Mouse (Mus musculus) hindbrain, postnatal 0 days (tissue): ENCODE results near the gene Rad9a. TPM values are rescaled to one million over a fixed set of nuclear protein-coding genes. Genes with fewer than 3 reads are reported as not detected.

Experiments
- ATAC-seq: fragments of 200-750 bp; cut with Nextera tagmentation; 2 replicates; pipeline ENCODE4 v1.8.0; 2017; ENCODE audit warnings: mild to moderate bottlenecking, moderate TSS enrichment, moderate library complexity
- DNase-seq: peaks from one replicate; pipeline ENCODE4 v3.0.0-alpha.2; 2015; ENCODE audit warnings: low spot score
- H3K27ac ChIP-seq: fragments of 300-500 bp; sonication (generic); 2 replicates; pipeline ENCODE4 v1.5.1; 2014; ENCODE audit warnings: mild to moderate bottlenecking
- H3K27me3 ChIP-seq: fragments of 300-500 bp; sonication (generic); 2 replicates; pipeline ENCODE4 v1.6.1; 2014; ENCODE audit warnings: low read length, mixed read lengths; ENCODE audit not compliant: insufficient read depth
- H3K36me3 ChIP-seq: fragments of 300-500 bp; sonication (generic); 2 replicates; pipeline ENCODE4 v1.6.1; 2014; ENCODE audit warnings: low read length, mixed read lengths; ENCODE audit not compliant: insufficient read depth
- H3K4me1 ChIP-seq: fragments of 300-500 bp; sonication (generic); 2 replicates; pipeline ENCODE4 v1.6.1; 2014; ENCODE audit warnings: antibody characterized with exemption, low read length, mixed read lengths; ENCODE audit not compliant: insufficient read depth
- H3K4me2 ChIP-seq: fragments of 300-500 bp; sonication (generic); 2 replicates; pipeline ENCODE4 v1.6.1; 2014; ENCODE audit warnings: low read depth, mild to moderate bottlenecking, low read length, moderate library complexity, mixed read lengths
- H3K4me3 ChIP-seq: fragments of 300-500 bp; sonication (generic); 2 replicates; pipeline ENCODE4 v1.5.1; 2014; ENCODE audit warnings: low read length
- H3K9ac ChIP-seq: fragments of 300-500 bp; sonication (generic); replicated peaks from 2 replicates; pipeline ENCODE4 v1.6.1; 2014; ENCODE audit warnings: mild to moderate bottlenecking, low read length, moderate library complexity, mixed read lengths
- H3K9me3 ChIP-seq: fragments of 300-500 bp; sonication (generic); 2 replicates; pipeline ENCODE4 v1.6.1; 2016; ENCODE audit warnings: low read length, mixed read lengths
- CTCF ChIP-seq: IDR thresholded peaks from 2 replicates; pipeline ENCODE4 v1.5.1; 2016; ENCODE audit warnings: antibody characterized with exemption, control low read depth, low read depth
- WGBS: fragments of 180-500 bp; shearing (Covaris S2); extraction: QIAGEN DNeasy Blood & Tissue Kit; methylation state at CpG from one replicate; pipeline ENCODE4 v1.1.7; 2014; 5-methylcytosine and 5-hydroxymethylcytosine counted together
- polyA plus RNA-seq: library from polyadenylated mRNA; unstranded; fragments of >200 nt; fragmentation: Nextera tagmentation; extraction: Ambion mirVana; gene quantifications from 2 replicates; pipeline ENCODE4 v1.2.1, GENCODE M21; 2015
- total RNA-seq: library from RNA; depleted of rRNA; stranded (reverse); fragments of >200 nt; gene quantifications from 2 replicates; pipeline ENCODE4 v1.2.3, GENCODE M21; 2014

Rad9a gene
- total and polyA plus RNA-seq, 2 experiments from 2014 or later, result 14.6 to 15.8 TPM

DNA sequence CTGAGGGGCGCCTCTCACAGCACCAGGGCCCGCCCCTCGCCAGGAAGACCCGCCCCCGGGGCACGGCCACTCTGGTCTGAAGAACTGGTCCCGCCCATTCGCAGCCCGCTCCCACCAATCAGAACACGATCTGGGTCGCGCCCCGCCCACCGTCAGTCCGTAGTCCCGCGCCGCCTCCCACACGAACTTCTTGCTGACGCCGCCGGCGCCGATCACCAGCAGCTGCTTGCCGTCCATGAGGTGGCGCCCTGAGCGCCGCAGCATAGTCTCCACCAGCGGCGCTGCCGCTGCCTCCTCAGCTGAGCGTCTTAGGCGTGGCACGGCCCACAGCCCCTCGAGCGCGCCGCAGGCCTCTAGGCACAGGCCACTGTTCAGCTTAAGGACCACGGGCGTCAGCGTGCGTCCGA lies 32.1 kb downstream of the Rad9a start:
- ATAC-seq (peak; percentile 97), DNase-seq (peak; percentile 99)
- TF ChIP-seq CTCF, result peak; percentile 85
- H3K9ac ChIP-seq, result peak overlapping the region; percentile 78
- H3K27me3 ChIP-seq, result no peaks in the 10 kb centered on the region
- WGBS, result under 1% methylated on average over 41 of the region's 43 CpGs
- peak overlapping the region; percentile 92 for H3K27ac ChIP-seq
- H3K4me3 ChIP-seq, result peak overlapping the region; percentile 44
- no peaks in the 10 kb centered on the region for H3K9me3 ChIP-seq
- no peaks in the 10 kb centered on the region for H3K36me3 ChIP-seq
- H3K4me2 ChIP-seq, result peak overlapping the region; percentile 85
- H3K4me1 ChIP-seq, result peaks cover 7% of the 10 kb centered on the region

DNA sequence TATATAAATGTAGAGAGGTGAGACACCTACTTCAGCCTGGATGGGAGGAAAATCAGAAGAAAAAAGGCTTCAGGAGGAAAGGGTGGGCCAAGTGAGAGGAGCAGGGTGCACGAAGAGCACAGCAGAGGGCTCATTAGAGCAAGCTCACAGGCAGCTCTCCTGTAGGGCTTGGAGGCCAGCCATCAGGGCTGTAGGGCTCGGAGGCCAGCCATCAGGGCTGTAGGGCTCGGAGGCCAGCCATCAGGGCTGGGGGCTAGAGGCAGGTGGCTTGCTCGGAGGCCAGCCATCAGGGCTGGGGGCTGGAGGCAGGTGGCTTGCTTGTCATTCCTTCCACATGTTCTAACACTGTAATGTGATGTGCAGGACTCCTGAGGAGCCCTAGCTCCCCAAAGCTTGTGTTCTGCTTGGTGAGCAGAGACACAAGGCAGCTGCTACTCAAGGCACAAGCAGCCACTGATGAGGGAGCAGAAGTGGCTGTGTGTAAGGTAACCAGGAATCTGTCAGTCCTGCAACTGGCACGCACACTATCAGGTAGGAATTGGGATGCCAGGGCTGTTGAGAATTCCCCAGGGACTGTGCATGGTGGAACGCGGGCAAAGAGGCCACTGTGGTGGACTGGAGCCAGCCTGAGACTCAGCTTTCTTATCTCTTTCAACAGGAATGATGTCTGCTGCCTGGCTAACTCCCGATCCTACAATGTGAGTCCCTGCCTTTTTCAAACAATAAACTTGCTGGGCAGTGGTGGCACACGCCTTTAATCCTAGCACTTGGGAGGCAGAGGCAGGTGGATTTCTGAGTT lies 34.6 kb downstream of the Rad9a start:
- no peak overlapping the region for H3K9ac ChIP-seq
- no peak for ATAC-seq
- no peak for TF ChIP-seq CTCF

DNA sequence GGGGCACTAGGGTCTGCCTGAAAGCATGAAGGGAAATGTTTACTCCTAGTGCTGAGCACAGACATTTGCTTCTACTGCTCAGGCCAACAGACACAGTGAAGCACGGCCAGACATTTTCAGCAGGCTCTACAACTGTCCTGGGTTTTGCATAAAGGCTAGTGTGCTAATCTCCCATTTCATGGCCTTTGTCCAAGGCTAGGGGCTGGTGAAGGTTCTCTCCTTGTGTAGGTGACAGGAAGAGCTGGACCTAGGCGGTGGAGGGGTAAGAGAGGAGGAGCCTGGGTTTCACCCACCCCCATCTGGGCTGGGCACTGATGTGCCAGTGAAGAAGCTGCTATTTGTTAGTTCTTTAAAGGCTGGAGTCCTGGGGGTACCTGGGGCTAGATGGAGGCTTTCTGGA lies 36.7 kb downstream of the Rad9a start:
- Histone ChIP-seq H3K27me3 (no peaks in the 10 kb centered on the region), H3K4me1 (peaks cover 8% of the 10 kb centered on the region), H3K4me3 (no peak overlapping the region), H3K4me2 (no peak overlapping the region), H3K9ac (no peak overlapping the region), H3K36me3 (peaks cover 9% of the 10 kb centered on the region; the same call in 1 of the 2 replicates), H3K27ac (no peak overlapping the region), H3K9me3 (no peaks in the 10 kb centered on the region)
- ATAC-seq (no peak), DNase-seq (no peak)
- WGBS, result 70% methylated on average over 2 of the region's 2 CpGs
- TF ChIP-seq CTCF, result no peak

More for the DNA sequence above, 34.6 kb downstream of the Rad9a start:
- no peak for DNase-seq
- Histone ChIP-seq H3K4me2 (no peak overlapping the region), H3K27ac (no peak overlapping the region), H3K36me3 (no peaks in the 10 kb centered on the region), H3K27me3 (no peaks in the 10 kb centered on the region), H3K9me3 (no peaks in the 10 kb centered on the region), H3K4me1 (peaks cover 14% of the 10 kb centered on the region), H3K4me3 (no peak overlapping the region)
- 62% methylated on average over 9 of the region's 9 CpGs for WGBS

DNA sequence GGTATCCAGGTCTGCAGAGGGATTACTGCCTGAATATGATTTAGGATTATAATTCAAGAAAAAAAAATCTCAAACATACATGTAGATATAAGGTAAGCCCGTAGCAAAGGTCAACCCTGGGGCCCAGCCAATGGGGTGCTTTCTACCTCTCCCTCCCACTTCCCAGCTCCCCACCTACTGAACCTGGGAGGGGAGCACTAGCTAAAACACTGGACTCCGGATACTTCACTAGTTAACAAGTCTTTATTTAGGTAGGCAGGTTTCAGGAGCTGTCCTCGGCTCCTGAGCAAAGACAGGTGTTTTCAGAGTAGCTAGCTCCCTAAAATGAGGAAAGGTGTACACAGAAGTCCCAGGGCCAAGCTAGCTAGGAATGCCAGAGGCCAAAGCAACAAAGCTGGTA lies 37.4 kb downstream of the Rad9a start:
- no peak overlapping the region for H3K4me2 ChIP-seq
- H3K4me3 ChIP-seq, result no peak overlapping the region
- H3K9ac ChIP-seq, result no peak overlapping the region; the same call in 1 of the 2 replicates
- no peaks in the 10 kb centered on the region for H3K27me3 ChIP-seq
- H3K27ac ChIP-seq, result peak overlapping the region; percentile 85
- 81% methylated on average over 3 of the region's 3 CpGs for WGBS
- H3K4me1 ChIP-seq, result peaks cover 7% of the 10 kb centered on the region; the same call in 1 of the 2 replicates
- no peak for ATAC-seq
- TF ChIP-seq CTCF, result no peak
- no peaks in the 10 kb centered on the region for H3K9me3 ChIP-seq
- no peak for DNase-seq
- peaks cover 15% of the 10 kb centered on the region for H3K36me3 ChIP-seq

DNA sequence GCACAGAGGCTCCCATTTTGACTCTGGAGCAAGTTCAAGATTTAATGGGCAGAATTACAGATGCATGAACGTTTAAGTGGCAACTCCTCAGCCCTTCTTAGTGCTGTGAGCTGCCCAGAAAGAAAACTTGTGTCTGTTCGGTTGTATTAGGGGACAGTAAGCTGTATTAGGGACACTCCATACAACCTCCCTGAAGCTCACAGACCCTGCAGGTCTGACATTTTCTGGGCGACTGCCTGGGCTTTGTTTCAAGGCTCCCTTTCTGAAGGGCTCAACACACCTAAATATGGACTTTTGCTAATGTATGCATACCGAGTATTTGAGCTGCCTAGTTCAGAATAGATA lies 37.9 kb downstream of the Rad9a start:
- Histone ChIP-seq H3K9me3 (no peaks in the 10 kb centered on the region), H3K4me3 (peak overlapping the region; percentile 71), H3K27ac (peak overlapping the region; percentile 85), H3K36me3 (peaks cover 21% of the 10 kb centered on the region), H3K27me3 (no peaks in the 10 kb centered on the region), H3K4me1 (peaks cover 7% of the 10 kb centered on the region; the same call in 1 of the 2 replicates), H3K9ac (peak overlapping the region; percentile 76), H3K4me2 (peak overlapping the region; percentile 91)
- TF ChIP-seq CTCF, result no peak
- 30% methylated on average over 4 of the region's 4 CpGs for WGBS
- DNase-seq, result no peak
- peak; percentile 43 for ATAC-seq

DNA sequence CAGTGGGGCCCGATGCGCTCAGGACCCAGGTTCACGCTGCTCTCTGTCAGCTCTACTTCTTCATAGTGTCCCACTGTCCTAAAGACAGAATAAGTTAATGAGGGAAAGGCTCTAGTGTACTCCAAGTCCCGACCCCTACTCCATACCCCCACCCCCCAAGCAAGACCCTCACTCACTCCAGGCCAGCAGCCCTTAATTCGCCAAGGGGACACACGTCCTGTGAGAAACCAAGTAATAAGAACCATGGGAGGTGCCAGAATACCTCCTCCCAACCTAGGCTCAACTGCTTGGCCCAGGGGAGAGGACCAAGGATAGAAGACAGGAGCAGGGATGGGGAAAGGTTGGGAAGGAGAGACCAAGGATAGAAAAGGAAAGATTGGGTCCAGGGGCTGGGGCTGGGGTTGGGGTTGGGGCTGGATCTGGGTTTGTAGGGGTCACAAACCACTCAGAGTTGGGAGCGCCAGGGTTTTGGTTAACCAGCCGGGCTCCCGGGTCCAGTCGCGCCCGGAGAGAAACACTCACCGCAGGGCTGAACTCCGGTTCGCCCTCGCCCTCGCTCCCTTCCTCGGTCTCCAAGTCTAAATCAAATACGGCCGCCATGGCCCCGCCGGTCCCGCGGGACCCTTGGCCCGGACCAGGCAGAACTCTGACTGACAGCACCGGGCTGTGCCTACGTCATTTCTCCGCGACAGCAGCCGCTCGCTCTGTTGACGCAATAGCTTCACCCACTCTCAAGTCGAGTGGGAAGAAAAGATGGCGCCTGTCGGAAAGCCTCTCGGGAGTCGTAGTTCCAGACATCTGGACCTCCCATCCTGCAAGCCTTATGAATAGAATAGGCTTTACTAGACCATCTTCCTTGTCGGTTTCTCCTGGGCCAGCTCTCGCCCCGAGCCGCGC lies 38.6 kb downstream of the Rad9a start, which contains the start of gene Rps6kb2:
Gene Rps6kb2 (minus strand): TSS at position 709 of the 897 bp plus-strand sequence.
- peak within 1 kb of the TSS; percentile 85 for H3K27ac ChIP-seq
- TF ChIP-seq CTCF, result no peak
- peak within 1 kb of the TSS; percentile 76 for H3K9ac ChIP-seq
- H3K36me3 ChIP-seq, result peaks cover 27% of the 10 kb centered on the region
- DNase-seq, result peak; percentile 99
- peak; percentile 94 for ATAC-seq
- no peaks in the 10 kb centered on the region for H3K9me3 ChIP-seq
- H3K4me3 ChIP-seq, result peak within 1 kb of the TSS; percentile 71
- peaks cover 7% of the 10 kb centered on the region; the same call in 1 of the 2 replicates for H3K4me1 ChIP-seq
- H3K27me3 ChIP-seq, result no peaks in the 10 kb centered on the region
- WGBS, result 7% methylated on average over 41 of the region's 42 CpGs
- H3K4me2 ChIP-seq, result peak within 1 kb of the TSS; percentile 91
